Mouse (Mus musculus) MEL (cell line): ENCODE results near the gene Wdfy3. TPM values are rescaled to one million over a fixed set of nuclear protein-coding genes. Genes with fewer than 3 reads are reported as not detected.

Source experiments
- DNase-seq: peaks from one replicate; pipeline ENCODE4 v3.0.0; 2011; ENCODE audit warnings: low read depth, low spot score
- H3K27ac ChIP-seq: 2 replicates; pipeline ENCODE4 v1.5.1; 2012; ENCODE audit warnings: low read depth, mild to moderate bottlenecking, control low read depth, low read length, moderate library complexity; ENCODE audit not compliant: control insufficient read depth
- H3K27me3 ChIP-seq, 2 experiments: fragments of 150-350 bp in 1 of 2; sonication (generic) in 1 of 2; 2 replicates each; pipeline ENCODE4 v1.6.1; 2012; ENCODE audit warnings: low read length in 2 of 2, mild to moderate bottlenecking in 2 of 2, improper control_type of control experiment in 1 of 2, moderate library complexity in 1 of 2; ENCODE audit not compliant: insufficient read depth in 2 of 2, control insufficient read depth in 1 of 2
- H3K36me3 ChIP-seq, 2 experiments: 2 replicates each; pipeline ENCODE4 v1.6.1; 2012 to 2014; ENCODE audit warnings: low read length in 2 of 2, improper control_type of control experiment in 1 of 2, inconsistent platforms in 1 of 2, mild to moderate bottlenecking in 1 of 2; ENCODE audit not compliant: insufficient read depth in 2 of 2, control insufficient read depth in 1 of 2
- H3K4me1 ChIP-seq, 2 experiments: fragments of 150-350 bp in 1 of 2; sonication (generic) in 1 of 2; 2 replicates each; pipeline ENCODE4 v1.6.1; 2012; ENCODE audit warnings: low read length in 2 of 2, improper control_type of control experiment in 1 of 2, mild to moderate bottlenecking in 1 of 2; ENCODE audit not compliant: insufficient read depth in 2 of 2, control insufficient read depth in 1 of 2
- H3K4me3 ChIP-seq, 2 experiments: fragments of 150-350 bp in 1 of 2; sonication (generic) in 1 of 2; 2 replicates each; pipeline ENCODE4 v1.5.1; 2012; ENCODE audit warnings: low read depth in 2 of 2, low read length in 2 of 2, mild to moderate bottlenecking in 2 of 2, moderate library complexity in 2 of 2, control low read depth in 1 of 2, improper control_type of control experiment in 1 of 2; ENCODE audit not compliant: control insufficient read depth in 1 of 2, insufficient read depth in 1 of 2
- H3K79me2 ChIP-seq: 2 replicates; pipeline ENCODE4 v1.6.1; 2012; ENCODE audit warnings: mild to moderate bottlenecking, low read length, moderate library complexity; ENCODE audit not compliant: control insufficient read depth, poor library complexity, insufficient read depth
- H3K9ac ChIP-seq: 2 replicates; pipeline ENCODE4 v1.6.1; 2012; ENCODE audit warnings: low read depth, mild to moderate bottlenecking, control low read depth, low read length, moderate library complexity; ENCODE audit not compliant: control insufficient read depth, poor library complexity, severe bottlenecking
- H3K9me3 ChIP-seq: fragments of 150-350 bp; sonication (generic); replicated peaks from 2 replicates; pipeline ENCODE4 v1.6.1; 2012; ENCODE audit warnings: mild to moderate bottlenecking, low read length, improper control_type of control experiment, moderate library complexity; ENCODE audit not compliant: insufficient read depth
- CHD1 ChIP-seq: IDR thresholded peaks from 2 replicates; pipeline ENCODE4 v1.6.1; 2012; ENCODE audit warnings: low read depth, mild to moderate bottlenecking, inconsistent platforms, low read length, improper control_type of control experiment
- CHD2 ChIP-seq: IDR thresholded peaks from 2 replicates; pipeline ENCODE4 v1.6.1; 2011; ENCODE audit warnings: low read length, improper control_type of control experiment
- CTCF ChIP-seq, 3 experiments: IDR thresholded peaks in 2 of 3; conservative IDR thresholded peaks in 1 of 3; 2 replicates each; pipeline ENCODE4 v1.5.1; 2011 to 2012; ENCODE audit warnings: low read length in 3 of 3, low read depth in 2 of 3, mild to moderate bottlenecking in 2 of 3, improper control_type of control experiment in 1 of 3, inconsistent platforms in 1 of 3, mixed read lengths in 1 of 3, moderate library complexity in 1 of 3; ENCODE audit not compliant: control insufficient read depth in 1 of 3, insufficient read depth in 1 of 3, poor library complexity in 1 of 3, severe bottlenecking in 1 of 3
- E2F4 ChIP-seq: IDR thresholded peaks from 2 replicates; pipeline ENCODE4 v1.6.1; 2011; ENCODE audit warnings: low read depth, low read length, improper control_type of control experiment, borderline replicate concordance
- ELF1 ChIP-seq: IDR thresholded peaks from 2 replicates; pipeline ENCODE4 v1.6.1; 2014; ENCODE audit warnings: low read depth, mild to moderate bottlenecking, inconsistent platforms, low read length, improper control_type of control experiment, moderate library complexity
- ETS1 ChIP-seq: IDR thresholded peaks from 2 replicates; pipeline ENCODE4 v1.6.1; 2012; ENCODE audit warnings: low read depth, mild to moderate bottlenecking, inconsistent platforms, low read length, improper control_type of control experiment, moderate library complexity
- GABPA ChIP-seq: IDR thresholded peaks from 2 replicates; pipeline ENCODE4 v1.6.1; 2012; ENCODE audit warnings: low read depth, mild to moderate bottlenecking, inconsistent platforms, low read length, improper control_type of control experiment, moderate library complexity
- JUND ChIP-seq: IDR thresholded peaks from 2 replicates; pipeline ENCODE4 v1.6.1; 2011; ENCODE audit warnings: low read depth, mild to moderate bottlenecking, improper control_type of control experiment, low read length
- MAFK ChIP-seq: IDR thresholded peaks from 2 replicates; pipeline ENCODE4 v1.6.1; 2011; ENCODE audit warnings: low read depth, mild to moderate bottlenecking, low read length, improper control_type of control experiment, borderline replicate concordance
- MAZ ChIP-seq: IDR thresholded peaks from 2 replicates; pipeline ENCODE4 v1.6.1; 2012; ENCODE audit warnings: low read depth, mild to moderate bottlenecking, inconsistent platforms, low read length, improper control_type of control experiment
- MEF2A ChIP-seq: IDR thresholded peaks from 2 replicates; pipeline ENCODE4 v1.6.1; 2014; ENCODE audit warnings: low read depth, mild to moderate bottlenecking, inconsistent platforms, low read length, improper control_type of control experiment; ENCODE audit not compliant: poor library complexity, insufficient replicate concordance, severe bottlenecking; ENCODE audit errors: extremely low read depth
- MYB ChIP-seq: IDR thresholded peaks from 2 replicates; pipeline ENCODE4 v1.6.1; 2011; ENCODE audit warnings: mild to moderate bottlenecking, low read depth, low read length, improper control_type of control experiment
- POLR2A ChIP-seq, 2 experiments: IDR thresholded peaks; 2 replicates each; pipeline ENCODE4 v1.6.1; 2011 to 2012; ENCODE audit warnings: low read length in 2 of 2, mild to moderate bottlenecking in 2 of 2, control low read depth in 1 of 2, improper control_type of control experiment in 1 of 2, low read depth in 1 of 2, moderate library complexity in 1 of 2; ENCODE audit not compliant: control insufficient read depth in 1 of 2, insufficient read depth in 1 of 2, poor library complexity in 1 of 2
- RCOR1 ChIP-seq: IDR thresholded peaks from 2 replicates; pipeline ENCODE4 v1.6.1; 2012; ENCODE audit warnings: low read depth, mild to moderate bottlenecking, inconsistent platforms, low read length, improper control_type of control experiment
- TAL1 ChIP-seq: IDR thresholded peaks from 2 replicates; pipeline ENCODE4 v1.6.1; 2012; ENCODE audit warnings: mild to moderate bottlenecking, inconsistent platforms, low read length, moderate library complexity, mixed read lengths
- USF1 ChIP-seq: IDR thresholded peaks from 2 replicates; pipeline ENCODE4 v1.6.1; 2014; ENCODE audit warnings: low read depth, mild to moderate bottlenecking, inconsistent platforms, low read length, improper control_type of control experiment, moderate library complexity
- USF2 ChIP-seq, 2 experiments: IDR thresholded peaks; 2 replicates each; pipeline ENCODE4 v1.6.1; 2011 to 2012; ENCODE audit warnings: improper control_type of control experiment in 2 of 2, low read length in 2 of 2, borderline replicate concordance in 1 of 2, inconsistent platforms in 1 of 2, low read depth in 1 of 2, mild to moderate bottlenecking in 1 of 2; ENCODE audit not compliant: insufficient read depth in 1 of 2
- ZNF384 ChIP-seq: IDR thresholded peaks from 2 replicates; pipeline ENCODE4 v1.6.1; 2012; ENCODE audit warnings: low read depth, mild to moderate bottlenecking, inconsistent platforms, low read length, improper control_type of control experiment
- polyA plus RNA-seq, 2 experiments: library from polyadenylated mRNA; stranded (reverse) in 1 of 2; unstranded in 1 of 2; fragments of >175 nt in 1 of 2; fragments of >200 nt in 1 of 2; gene quantifications; 2 replicates each; pipeline versions ENCODE4 v1.2.1 to v1.2.4; 2012; ENCODE audit warnings: low replicate concordance in 2 of 2, low read depth in 1 of 2; ENCODE audit not compliant: insufficient read length in 2 of 2, insufficient read depth in 1 of 2, missing spikeins in 1 of 2
- total RNA-seq: library from RNA; depleted of rRNA; stranded (reverse); fragments of 300-350 nt; gene quantifications from 2 replicates; pipeline ENCODE4 v1.2.3, GENCODE M21; 2012

The Wdfy3 gene
- total and polyA plus RNA-seq, 3 experiments = 10.0 to 21.3 (median 11.9) TPM

DNA sequence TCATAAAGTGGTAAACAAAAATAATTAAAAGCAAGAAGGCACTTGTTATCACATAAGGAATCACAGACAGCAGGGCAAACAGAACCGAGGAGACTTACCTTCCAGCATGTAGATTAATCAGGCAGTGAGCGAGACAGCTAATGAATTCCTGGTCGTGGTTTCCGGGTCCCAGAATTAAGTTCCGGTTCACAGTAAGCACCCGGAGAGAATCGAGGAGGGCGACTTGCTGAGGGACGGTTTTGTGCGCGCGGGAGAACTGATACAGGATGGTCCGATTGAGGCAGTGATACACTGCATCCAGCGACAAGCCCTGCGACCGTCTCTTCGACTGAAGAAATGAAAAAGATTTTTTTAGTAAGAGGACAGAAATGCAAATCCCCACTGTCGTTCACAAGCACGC, 181.7 kb downstream of the Wdfy3 start:
- no peak overlapping the region for H3K9ac ChIP-seq
- TF ChIP-seq USF2 (IDR thresholded peaks at IDR 0.05; ENCODE audit: borderline replicate concordance in 1 of 2, insufficient read depth in 1 of 2, low read depth in 1 of 2, low read length in 2 of 2) (no peak), ELF1 (no peak), MYB (no peak), MAFK (no peak), GABPA (no peak), CTCF (IDR thresholded peaks at IDR 0.05 in 2 of 3, conservative IDR thresholded peaks at IDR 0.05 in 1 of 3; ENCODE audit: control insufficient read depth in 1 of 3, insufficient read depth in 1 of 3, low read depth in 2 of 3, low read length in 3 of 3, poor library complexity in 1 of 3, severe bottlenecking in 1 of 3) (no peak), RCOR1 (no peak)
- TF ChIP-seq, all 39 proteins: peak for 0
- no peaks in the 10 kb centered on the region for H3K4me1 ChIP-seq
- H3K27me3 ChIP-seq = no peaks in the 10 kb centered on the region
- no peak for DNase-seq
- no peak overlapping the region for H3K27ac ChIP-seq
- no peaks in the 10 kb centered on the region; a peak in 1 of 4 replicates for H3K36me3 ChIP-seq
- no peak overlapping the region for H3K4me3 ChIP-seq
- no peaks in the 10 kb centered on the region for H3K9me3 ChIP-seq
- H3K79me2 ChIP-seq = no peaks in the 10 kb centered on the region

DNA sequence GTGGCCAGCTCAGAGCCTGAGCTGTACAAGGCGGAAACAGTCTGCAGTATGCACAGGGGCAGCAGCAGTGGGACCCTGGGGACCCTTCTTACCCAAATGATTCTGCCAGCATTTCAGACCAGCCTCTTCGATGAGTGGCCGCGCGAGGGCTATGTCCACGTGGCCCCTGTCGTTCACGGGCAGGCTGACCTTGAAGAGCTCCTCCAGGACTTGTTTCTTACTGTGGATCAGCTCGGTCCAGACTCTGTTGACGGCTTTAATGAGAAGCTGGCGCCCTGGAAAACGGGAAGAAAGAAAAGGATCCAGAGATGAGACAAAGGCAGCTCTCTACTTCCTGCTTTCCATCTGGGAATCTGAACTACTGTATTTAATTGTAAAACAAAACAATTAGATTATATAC, 184.7 kb downstream of the Wdfy3 start:
- H3K9ac ChIP-seq = no peak overlapping the region
- no peak for DNase-seq
- no peak overlapping the region for H3K4me3 ChIP-seq
- H3K36me3 ChIP-seq = no peaks in the 10 kb centered on the region; a peak in 2 of 4 replicates
- no peaks in the 10 kb centered on the region for H3K9me3 ChIP-seq
- TF ChIP-seq CHD2 = no peak
- no peak for TF ChIP-seq E2F4
- no peak for TF ChIP-seq USF1
- TF ChIP-seq TAL1 = no peak
- no peaks in the 10 kb centered on the region for H3K79me2 ChIP-seq
- H3K4me1 ChIP-seq = no peaks in the 10 kb centered on the region
- H3K27me3 ChIP-seq = no peaks in the 10 kb centered on the region
- no peak overlapping the region for H3K27ac ChIP-seq

DNA sequence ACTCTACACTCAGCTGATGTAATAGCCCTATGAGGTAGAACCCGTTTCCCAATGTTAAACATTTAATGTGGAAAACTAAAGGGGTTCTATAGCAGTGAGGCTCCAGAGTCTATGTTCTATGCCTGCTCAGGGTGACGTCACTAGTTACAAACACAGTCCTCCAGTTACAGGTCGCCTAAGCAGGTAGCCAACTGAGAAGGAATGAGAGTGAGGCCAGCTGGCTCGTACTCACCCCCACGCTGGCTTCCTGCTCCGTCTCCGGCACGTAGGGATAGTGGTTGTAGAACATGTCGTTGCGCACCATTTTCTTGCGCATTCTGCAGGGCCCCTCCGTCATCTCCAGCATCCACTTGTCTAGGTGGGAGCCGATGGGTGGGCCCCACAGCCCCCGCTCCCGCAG, 187.5 kb downstream of the Wdfy3 start:
- H3K9me3 ChIP-seq = no peaks in the 10 kb centered on the region
- no peaks in the 10 kb centered on the region for H3K27me3 ChIP-seq
- no peak overlapping the region for H3K4me3 ChIP-seq
- peaks cover 0 to 2% of the 10 kb centered on the region in 2 experiments; a peak in 2 of 4 replicates for H3K36me3 ChIP-seq
- H3K9ac ChIP-seq = no peak overlapping the region
- no peak overlapping the region for H3K27ac ChIP-seq
- no peaks in the 10 kb centered on the region for H3K4me1 ChIP-seq
- no peaks in the 10 kb centered on the region for H3K79me2 ChIP-seq
- DNase-seq = no peak
- TF ChIP-seq CTCF (IDR thresholded peaks at IDR 0.05 in 2 of 3, conservative IDR thresholded peaks at IDR 0.05 in 1 of 3; ENCODE audit: control insufficient read depth in 1 of 3, insufficient read depth in 1 of 3, low read depth in 2 of 3, low read length in 3 of 3, poor library complexity in 1 of 3, severe bottlenecking in 1 of 3) (no peak), POLR2A (IDR thresholded peaks at IDR 0.05; ENCODE audit: control insufficient read depth in 1 of 2, insufficient read depth in 1 of 2, low read depth in 1 of 2, low read length in 2 of 2, poor library complexity in 1 of 2) (no peak), CHD1 (no peak), ZNF384 (no peak), JUND (no peak), ETS1 (no peak), MAZ (no peak), MEF2A (no peak), USF2 (IDR thresholded peaks at IDR 0.05; ENCODE audit: borderline replicate concordance in 1 of 2, insufficient read depth in 1 of 2, low read depth in 1 of 2, low read length in 2 of 2) (no peak)
